Mouse (Mus musculus): ENCODE measurements around the gene Otud7a. TPM values are rescaled to one million over a fixed set of nuclear protein-coding genes. Genes with fewer than 3 reads are reported as not detected.

Otud7a gene
- total and polyA plus RNA-seq, 3 experiments, result 0.06 TPM; not detected in 2

DNA sequence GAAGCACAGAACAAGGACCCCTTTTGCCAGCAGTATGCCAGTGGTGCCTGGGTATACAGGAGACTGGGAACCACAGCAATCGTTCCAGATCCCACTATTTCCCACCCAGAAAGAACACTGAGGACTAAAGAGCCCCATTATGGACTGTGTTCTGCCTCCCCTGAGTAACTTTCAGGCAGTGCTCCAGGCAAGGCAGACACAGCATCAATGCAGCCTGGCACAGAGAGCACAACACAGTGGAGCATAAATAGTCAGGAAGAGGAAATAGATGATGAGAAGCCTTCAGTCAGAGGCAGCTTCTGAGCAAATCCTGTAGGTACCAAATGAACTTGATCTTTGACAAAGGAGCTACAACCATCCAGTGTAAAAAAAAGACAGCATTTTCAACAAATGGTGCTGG lies 115.1 kb downstream of the Otud7a start:
- intact Hi-C loops (cut with DNase I), result no loop called here
- H3K4me1 ChIP-seq (ENCODE audit: control insufficient read depth, insufficient read depth, low read length), result no peaks in the 10 kb centered on the region
- TF ChIP-seq POLR2A (IDR thresholded peaks at IDR 0.05; ENCODE audit: insufficient read depth, low read depth, low read length), result no peak
- TF ChIP-seq CTCF (IDR thresholded peaks at IDR 0.05), result no peak
- no peak for TF ChIP-seq EP300 (IDR thresholded peaks at IDR 0.05; ENCODE audit: insufficient read depth, low read depth, low read length)
- no peak overlapping the region for H3K9ac ChIP-seq (ENCODE audit: low read depth, low read length)
- H3K36me3 ChIP-seq (ENCODE audit: control insufficient read depth, insufficient read depth, low read length), result no peaks in the 10 kb centered on the region
- H3K27me3 ChIP-seq (ENCODE audit: control insufficient read depth, insufficient read depth, low read length), result no peaks in the 10 kb centered on the region
- no peak overlapping the region for H3K4me3 ChIP-seq
- H3K79me2 ChIP-seq (replicated peaks; ENCODE audit: control insufficient read depth, insufficient read depth, low read length), result no peaks in the 10 kb centered on the region
- WGBS, result 79% methylated on average over 1 of the region's 1 CpGs
- no peak for DNase-seq
- H3K27ac ChIP-seq, result no peak overlapping the region

DNA sequence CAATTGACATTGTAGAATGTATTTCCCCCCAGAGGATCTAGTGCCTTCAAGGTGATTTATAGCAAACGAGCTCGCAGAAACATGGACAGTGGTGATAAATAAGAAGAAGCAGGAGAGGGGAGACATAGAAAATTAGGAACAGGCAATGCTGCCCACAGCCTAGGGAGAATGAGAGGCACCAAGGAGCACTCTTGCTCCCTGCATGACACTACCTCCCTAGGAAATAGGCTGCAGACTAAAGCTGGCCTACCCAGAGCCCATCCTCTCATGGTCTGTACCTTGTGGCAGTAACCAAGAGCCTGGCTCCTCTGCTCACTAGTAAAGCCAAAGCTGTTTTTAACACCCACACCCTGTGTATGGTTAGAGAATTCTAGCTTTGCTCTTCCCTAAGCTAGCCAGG lies 138.8 kb downstream of the Otud7a start:
- 74% methylated on average over 2 of the region's 2 CpGs for WGBS
- intact Hi-C loops (cut with DNase I), result no loop called here

DNA sequence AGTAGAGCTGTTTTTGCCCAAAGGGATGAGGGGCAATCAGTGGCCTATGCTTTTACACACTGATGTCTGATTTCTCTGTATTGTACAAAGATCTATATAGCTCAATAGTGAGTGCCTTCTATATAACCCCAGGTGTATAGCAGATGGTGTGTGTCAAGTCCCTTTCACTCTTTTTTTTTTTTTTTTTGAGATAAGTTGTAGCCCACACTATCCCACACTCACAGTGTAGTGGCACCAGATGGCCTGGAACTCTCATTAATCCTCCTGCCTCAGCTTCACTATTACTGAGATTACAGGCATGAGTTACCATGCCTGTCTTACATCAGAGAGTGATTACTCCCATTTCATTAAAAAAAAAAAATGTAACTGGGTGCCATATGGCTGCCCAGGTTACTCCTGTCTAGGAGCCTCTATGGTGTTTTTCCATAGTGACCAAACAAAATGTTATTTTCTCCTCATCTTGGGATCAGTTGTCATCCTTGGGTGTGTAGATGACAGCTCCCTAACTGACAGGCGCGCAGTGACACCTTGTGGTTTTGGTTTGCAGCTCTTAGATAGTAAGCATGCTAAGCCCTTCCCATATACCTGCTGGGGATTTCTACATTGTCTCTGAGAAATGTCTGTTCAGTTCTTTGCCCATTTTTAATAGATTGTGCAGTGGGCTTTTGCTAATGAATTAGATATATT lies 141.8 kb downstream of the Otud7a start:
- Histone ChIP-seq H3K4me3 (no peak overlapping the region), H3K4me1 (ENCODE audit: control insufficient read depth, insufficient read depth, low read length) (no peaks in the 10 kb centered on the region), H3K36me3 (ENCODE audit: control insufficient read depth, insufficient read depth, low read length) (no peaks in the 10 kb centered on the region), H3K79me2 (replicated peaks; ENCODE audit: control insufficient read depth, insufficient read depth, low read length) (no peaks in the 10 kb centered on the region), H3K27ac (no peak overlapping the region), H3K27me3 (ENCODE audit: control insufficient read depth, insufficient read depth, low read length) (no peaks in the 10 kb centered on the region), H3K9ac (ENCODE audit: low read depth, low read length) (no peak overlapping the region)
- 54% methylated on average over 2 of the region's 2 CpGs for WGBS
- intact Hi-C loops (cut with DNase I), result no loop called here
- TF ChIP-seq CTCF (IDR thresholded peaks at IDR 0.05), result no peak
- no peak for TF ChIP-seq EP300 (IDR thresholded peaks at IDR 0.05; ENCODE audit: insufficient read depth, low read depth, low read length)
- no peak for TF ChIP-seq POLR2A (IDR thresholded peaks at IDR 0.05; ENCODE audit: insufficient read depth, low read depth, low read length)
- DNase-seq, result no peak

More for the DNA sequence above, 138.8 kb downstream of the Otud7a start:
- no peak for TF ChIP-seq CTCF (IDR thresholded peaks at IDR 0.05)
- no peak for TF ChIP-seq POLR2A (IDR thresholded peaks at IDR 0.05; ENCODE audit: insufficient read depth, low read depth, low read length)
- no peak for TF ChIP-seq EP300 (IDR thresholded peaks at IDR 0.05; ENCODE audit: insufficient read depth, low read depth, low read length)
- no peak for DNase-seq
- no peak overlapping the region for H3K4me3 ChIP-seq
- no peak overlapping the region for H3K9ac ChIP-seq (ENCODE audit: low read depth, low read length)
- no peaks in the 10 kb centered on the region for H3K79me2 ChIP-seq (replicated peaks; ENCODE audit: control insufficient read depth, insufficient read depth, low read length)
- H3K36me3 ChIP-seq (ENCODE audit: control insufficient read depth, insufficient read depth, low read length), result no peaks in the 10 kb centered on the region
- H3K27me3 ChIP-seq (ENCODE audit: control insufficient read depth, insufficient read depth, low read length), result no peaks in the 10 kb centered on the region
- no peaks in the 10 kb centered on the region for H3K4me1 ChIP-seq (ENCODE audit: control insufficient read depth, insufficient read depth, low read length)
- H3K27ac ChIP-seq, result no peak overlapping the region

GRCm38 (mm10) chr7:63590305-63590704 lies 145.8 kb downstream of the Otud7a start:
- H3K27me3 ChIP-seq (ENCODE audit: control insufficient read depth, insufficient read depth, low read length), result no peaks in the 10 kb centered on the region
- intact Hi-C loops (cut with DNase I), result no loop called here

DNA sequence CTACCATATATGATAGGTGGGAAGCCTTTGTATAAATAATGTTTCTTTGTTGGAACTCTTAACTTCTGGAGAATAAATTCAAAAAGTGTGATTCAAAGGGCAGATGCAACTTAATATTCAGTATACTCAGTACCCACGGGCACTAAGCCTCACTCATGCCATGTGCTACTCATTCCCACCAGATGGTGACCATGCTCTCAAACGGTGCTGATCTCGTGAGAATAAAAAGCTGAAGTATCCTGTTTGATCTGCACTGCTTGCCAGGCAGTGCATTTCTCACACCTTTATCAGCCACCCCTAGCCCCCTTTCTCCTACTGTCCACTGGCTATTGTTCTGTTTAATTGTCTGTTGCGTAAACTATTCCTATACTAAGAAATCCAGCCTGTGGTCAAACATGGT lies 146.8 kb downstream of the Otud7a start:
- H3K79me2 ChIP-seq (replicated peaks; ENCODE audit: control insufficient read depth, insufficient read depth, low read length), result no peaks in the 10 kb centered on the region
- no peaks in the 10 kb centered on the region for H3K36me3 ChIP-seq (ENCODE audit: control insufficient read depth, insufficient read depth, low read length)
- intact Hi-C loops (cut with DNase I), result no loop called here
- 66% methylated on average over 4 of the region's 4 CpGs for WGBS
- DNase-seq, result no peak
- H3K4me1 ChIP-seq (ENCODE audit: control insufficient read depth, insufficient read depth, low read length), result no peaks in the 10 kb centered on the region
- H3K27ac ChIP-seq, result no peak overlapping the region
- H3K4me3 ChIP-seq, result no peak overlapping the region
- H3K9ac ChIP-seq (ENCODE audit: low read depth, low read length), result no peak overlapping the region
- H3K27me3 ChIP-seq (ENCODE audit: control insufficient read depth, insufficient read depth, low read length), result no peaks in the 10 kb centered on the region
- TF ChIP-seq EP300 (IDR thresholded peaks at IDR 0.05; ENCODE audit: insufficient read depth, low read depth, low read length), result no peak
- no peak for TF ChIP-seq CTCF (IDR thresholded peaks at IDR 0.05)
- no peak for TF ChIP-seq POLR2A (IDR thresholded peaks at IDR 0.05; ENCODE audit: insufficient read depth, low read depth, low read length)

More at GRCm38 (mm10) chr7:63590305-63590704, 145.8 kb downstream of the Otud7a start:
- no peak overlapping the region for H3K27ac ChIP-seq
- H3K9ac ChIP-seq (ENCODE audit: low read depth, low read length), result no peak overlapping the region
- H3K4me1 ChIP-seq (ENCODE audit: control insufficient read depth, insufficient read depth, low read length), result no peaks in the 10 kb centered on the region
- H3K4me3 ChIP-seq, result no peak overlapping the region
- TF ChIP-seq EP300 (IDR thresholded peaks at IDR 0.05; ENCODE audit: insufficient read depth, low read depth, low read length), result no peak
- no peak for TF ChIP-seq CTCF (IDR thresholded peaks at IDR 0.05)
- TF ChIP-seq POLR2A (IDR thresholded peaks at IDR 0.05; ENCODE audit: insufficient read depth, low read depth, low read length), result no peak
- H3K79me2 ChIP-seq (replicated peaks; ENCODE audit: control insufficient read depth, insufficient read depth, low read length), result no peaks in the 10 kb centered on the region
- H3K36me3 ChIP-seq (ENCODE audit: control insufficient read depth, insufficient read depth, low read length), result no peaks in the 10 kb centered on the region
- 49% methylated on average over 2 of the region's 2 CpGs for WGBS
- no peak for DNase-seq

- H3K4me3 ChIP-seq, result no peak overlapping the region
- no peaks in the 10 kb centered on the region for H3K4me1 ChIP-seq (ENCODE audit: control insufficient read depth, insufficient read depth, low read length)
- DNase-seq, result no peak
- intact Hi-C loops (cut with DNase I), result no loop called here
- no peak overlapping the region for H3K9ac ChIP-seq (ENCODE audit: low read depth, low read length)
- no peaks in the 10 kb centered on the region for H3K27me3 ChIP-seq (ENCODE audit: control insufficient read depth, insufficient read depth, low read length)
- H3K27ac ChIP-seq, result no peak overlapping the region
- H3K79me2 ChIP-seq (replicated peaks; ENCODE audit: control insufficient read depth, insufficient read depth, low read length), result no peaks in the 10 kb centered on the region
- no peak for TF ChIP-seq CTCF (IDR thresholded peaks at IDR 0.05)
- no peak for TF ChIP-seq POLR2A (IDR thresholded peaks at IDR 0.05; ENCODE audit: insufficient read depth, low read depth, low read length)
- TF ChIP-seq EP300 (IDR thresholded peaks at IDR 0.05; ENCODE audit: insufficient read depth, low read depth, low read length), result no peak
- WGBS, result 57% methylated on average over 3 of the region's 3 CpGs
- H3K36me3 ChIP-seq (ENCODE audit: control insufficient read depth, insufficient read depth, low read length), result no peaks in the 10 kb centered on the region
Observed at GRCm38 (mm10) chr7:63592061-63592460, 147.5 kb downstream of the Otud7a start.

Measured in heart, adult 2 months (tissue).